Mouse (Mus musculus): ENCODE data around the gene Olfr281.

DNA sequence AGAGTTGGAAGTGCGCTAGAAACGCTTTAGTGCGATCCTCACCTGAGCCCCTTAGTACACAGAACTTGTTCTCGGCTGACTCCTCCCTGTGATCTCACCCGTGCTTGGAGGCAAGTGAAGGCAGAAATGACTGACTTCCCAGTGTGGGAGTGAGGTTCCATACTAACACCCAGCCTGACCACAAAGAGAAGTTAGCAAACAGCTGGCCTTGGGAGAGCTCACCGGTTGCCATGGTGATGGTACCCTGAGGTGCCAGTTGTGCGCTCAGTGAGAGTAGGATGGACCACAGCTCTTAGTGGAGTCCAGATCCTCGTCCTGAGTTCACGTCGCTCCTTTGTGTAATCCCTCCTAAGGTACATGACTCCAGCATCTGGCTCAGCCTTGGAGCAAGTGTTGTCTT, 22.6 kb downstream of the Olfr281 start:
- no peak for TF ChIP-seq CTCF (IDR thresholded peaks at IDR 0.05; ENCODE audit: control insufficient read depth, insufficient read depth, low read length)
- no peak for TF ChIP-seq POLR2A (IDR thresholded peaks at IDR 0.05; ENCODE audit: borderline replicate concordance, control insufficient read depth, low read depth, low read length)
